Mouse (Mus musculus): ENCODE data around the gene Upk2. TPM values are rescaled to one million over a fixed set of nuclear protein-coding genes. Genes with fewer than 3 reads are reported as not detected.
A peak's percentile ranks its signal among the peaks of the same experiment; 100 is the strongest.

Upk2 gene
- polyA plus RNA-seq, 1 experiment from 2014 or later, result not detected

- Histone ChIP-seq H3K9me3 (ENCODE audit: control insufficient read depth, low read length) (no peaks in the 10 kb centered on the region), H3K9ac (ENCODE audit: low read length) (peak overlapping the region; percentile 77), H3K4me2 (ENCODE audit: low read length) (peak overlapping the region; percentile 95), H3K4me3 (ENCODE audit: control insufficient read depth in 1 of 2, insufficient read depth in 1 of 2, low read depth in 1 of 2, low read length in 2 of 2) (peak overlapping the region; percentile 43 to 47), H3K27ac (replicated peaks in 1 of 2; ENCODE audit: control insufficient read depth in 1 of 2, insufficient read depth in 1 of 2, low read depth in 2 of 2, low read length in 2 of 2) (peak overlapping the region; percentile 98 to 99), H3K36me3 (ENCODE audit: control insufficient read depth, insufficient read depth, low read length) (peaks cover 23% of the 10 kb centered on the region), H3K4me1 (ENCODE audit: control insufficient read depth in 2 of 2, insufficient read depth in 2 of 2, low read length in 2 of 2) (peaks cover 70 to 84% of the 10 kb centered on the region in 2 experiments), H3K27me3 (ENCODE audit: control insufficient read depth, insufficient read depth, low read length) (no peaks in the 10 kb centered on the region)
- WGBS, result 3% methylated on average over 11 of the region's 11 CpGs
- peak; percentile 15; the same call in 1 of the 2 replicates for ATAC-seq (ENCODE audit: insufficient number of reproducible peaks, insufficient read depth, low FRiP score, low read depth)
These were observed 43.0 kb upstream of the Upk2 start for GRCm38 (mm10) chr9:44497624-44498377.

GRCm38 (mm10) chr9:44496803-44497461, 42.2 kb upstream of the Upk2 start:
- Histone ChIP-seq H3K9ac (ENCODE audit: low read length) (peak overlapping the region; percentile 77; the same call in 1 of the 2 replicates), H3K4me3 (ENCODE audit: control insufficient read depth in 1 of 2, insufficient read depth in 1 of 2, low read depth in 1 of 2, low read length in 2 of 2) (no peak overlapping the region), H3K27me3 (ENCODE audit: control insufficient read depth, insufficient read depth, low read length) (no peaks in the 10 kb centered on the region), H3K4me1 (ENCODE audit: control insufficient read depth in 2 of 2, insufficient read depth in 2 of 2, low read length in 2 of 2) (peaks cover 77 to 91% of the 10 kb centered on the region in 2 experiments), H3K4me2 (ENCODE audit: low read length) (peak overlapping the region; percentile 95; the same call in 1 of the 2 replicates), H3K27ac (replicated peaks in 1 of 2; ENCODE audit: control insufficient read depth in 1 of 2, insufficient read depth in 1 of 2, low read depth in 2 of 2, low read length in 2 of 2) (peak overlapping the region in 1 of 2 experiments; percentile 99; a peak in 2 of 4 replicates), H3K36me3 (ENCODE audit: control insufficient read depth, insufficient read depth, low read length) (peaks cover 18% of the 10 kb centered on the region), H3K9me3 (ENCODE audit: control insufficient read depth, low read length) (no peaks in the 10 kb centered on the region)
- no peak for ATAC-seq (ENCODE audit: insufficient number of reproducible peaks, insufficient read depth, low FRiP score, low read depth)
- WGBS, result 53% methylated on average over 12 of the region's 12 CpGs

- H3K4me2 ChIP-seq (ENCODE audit: low read length), result no peak overlapping the region
- H3K27me3 ChIP-seq (ENCODE audit: control insufficient read depth, insufficient read depth, low read length), result no peaks in the 10 kb centered on the region
- H3K27ac ChIP-seq (replicated peaks in 1 of 2; ENCODE audit: control insufficient read depth in 1 of 2, insufficient read depth in 1 of 2, low read depth in 2 of 2, low read length in 2 of 2), result peak overlapping the region in 1 of 2 experiments; percentile 92; a peak in 1 of 4 replicates
- no peak overlapping the region for H3K4me3 ChIP-seq (ENCODE audit: control insufficient read depth in 1 of 2, insufficient read depth in 1 of 2, low read depth in 1 of 2, low read length in 2 of 2)
- H3K9me3 ChIP-seq (ENCODE audit: control insufficient read depth, low read length), result no peaks in the 10 kb centered on the region
- peaks cover 76 to 88% of the 10 kb centered on the region in 2 experiments for H3K4me1 ChIP-seq (ENCODE audit: control insufficient read depth in 2 of 2, insufficient read depth in 2 of 2, low read length in 2 of 2)
- no peak overlapping the region for H3K9ac ChIP-seq (ENCODE audit: low read length)
- 82% methylated on average over 10 of the region's 10 CpGs for WGBS
- H3K36me3 ChIP-seq (ENCODE audit: control insufficient read depth, insufficient read depth, low read length), result peaks cover 14% of the 10 kb centered on the region
- no peak for ATAC-seq (ENCODE audit: insufficient number of reproducible peaks, insufficient read depth, low FRiP score, low read depth)
These were observed 41.1 kb upstream of the Upk2 start for GRCm38 (mm10) chr9:44495810-44496344.

GRCm38 (mm10) chr9:44494863-44495809, 40.4 kb upstream of the Upk2 start:
- ATAC-seq (ENCODE audit: insufficient number of reproducible peaks, insufficient read depth, low FRiP score, low read depth), result no peak
- Histone ChIP-seq H3K4me2 (ENCODE audit: low read length) (peak overlapping the region; percentile 52), H3K9me3 (ENCODE audit: control insufficient read depth, low read length) (no peaks in the 10 kb centered on the region), H3K27me3 (ENCODE audit: control insufficient read depth, insufficient read depth, low read length) (no peaks in the 10 kb centered on the region), H3K27ac (replicated peaks in 1 of 2; ENCODE audit: control insufficient read depth in 1 of 2, insufficient read depth in 1 of 2, low read depth in 2 of 2, low read length in 2 of 2) (peak overlapping the region in 1 of 2 experiments; percentile 92; a peak in 2 of 4 replicates), H3K9ac (ENCODE audit: low read length) (peak overlapping the region; percentile 60), H3K36me3 (ENCODE audit: control insufficient read depth, insufficient read depth, low read length) (0 out of 2 replicates have a peak, but pooled peaks cover 8% of the 10 kb centered on the region), H3K4me3 (ENCODE audit: control insufficient read depth in 1 of 2, insufficient read depth in 1 of 2, low read depth in 1 of 2, low read length in 2 of 2) (no peak overlapping the region), H3K4me1 (ENCODE audit: control insufficient read depth in 2 of 2, insufficient read depth in 2 of 2, low read length in 2 of 2) (peaks cover 76 to 88% of the 10 kb centered on the region in 2 experiments)
- 42% methylated on average over 9 of the region's 9 CpGs for WGBS

- peak overlapping the region; percentile 91 to 92; a peak in 2 of 4 replicates for H3K27ac ChIP-seq (replicated peaks in 1 of 2; ENCODE audit: control insufficient read depth in 1 of 2, insufficient read depth in 1 of 2, low read depth in 2 of 2, low read length in 2 of 2)
- peak overlapping the region; percentile 52 for H3K4me2 ChIP-seq (ENCODE audit: low read length)
- H3K4me1 ChIP-seq (ENCODE audit: control insufficient read depth in 2 of 2, insufficient read depth in 2 of 2, low read length in 2 of 2), result peaks cover 82 to 90% of the 10 kb centered on the region in 2 experiments
- peak overlapping the region; percentile 60 for H3K9ac ChIP-seq (ENCODE audit: low read length)
- 31% methylated on average over 11 of the region's 11 CpGs for WGBS
- no peak for ATAC-seq (ENCODE audit: insufficient number of reproducible peaks, insufficient read depth, low FRiP score, low read depth)
- no peak overlapping the region for H3K4me3 ChIP-seq (ENCODE audit: control insufficient read depth in 1 of 2, insufficient read depth in 1 of 2, low read depth in 1 of 2, low read length in 2 of 2)
- no peaks in the 10 kb centered on the region for H3K27me3 ChIP-seq (ENCODE audit: control insufficient read depth, insufficient read depth, low read length)
- H3K36me3 ChIP-seq (ENCODE audit: control insufficient read depth, insufficient read depth, low read length), result 0 out of 2 replicates have a peak, but pooled peaks cover 8% of the 10 kb centered on the region
- H3K9me3 ChIP-seq (ENCODE audit: control insufficient read depth, low read length), result no peaks in the 10 kb centered on the region
These were observed 39.6 kb upstream of the Upk2 start for GRCm38 (mm10) chr9:44494261-44494862.

- Histone ChIP-seq H3K9ac (ENCODE audit: low read length) (peak overlapping the region; percentile 60), H3K9me3 (ENCODE audit: control insufficient read depth, low read length) (no peaks in the 10 kb centered on the region), H3K27me3 (ENCODE audit: control insufficient read depth, insufficient read depth, low read length) (no peaks in the 10 kb centered on the region), H3K4me2 (ENCODE audit: low read length) (peak overlapping the region; percentile 52), H3K4me1 (ENCODE audit: control insufficient read depth in 2 of 2, insufficient read depth in 2 of 2, low read length in 2 of 2) (peaks cover 87 to 92% of the 10 kb centered on the region in 2 experiments), H3K27ac (replicated peaks in 1 of 2; ENCODE audit: control insufficient read depth in 1 of 2, insufficient read depth in 1 of 2, low read depth in 2 of 2, low read length in 2 of 2) (peak overlapping the region; percentile 91 to 92), H3K4me3 (ENCODE audit: control insufficient read depth in 1 of 2, insufficient read depth in 1 of 2, low read depth in 1 of 2, low read length in 2 of 2) (no peak overlapping the region; a peak in 1 of 4 replicates), H3K36me3 (ENCODE audit: control insufficient read depth, insufficient read depth, low read length) (0 out of 2 replicates have a peak, but pooled peaks cover 8% of the 10 kb centered on the region)
- 42% methylated on average over 17 of the region's 17 CpGs for WGBS
- peak; percentile 24; the same call in 1 of the 2 replicates for ATAC-seq (ENCODE audit: insufficient number of reproducible peaks, insufficient read depth, low FRiP score, low read depth)
These were observed 38.1 kb upstream of the Upk2 start for GRCm38 (mm10) chr9:44492631-44493461.
